Mouse (Mus musculus): ENCODE measurements around the gene Arhgef12. TPM values are rescaled to one million over a fixed set of nuclear protein-coding genes. Genes with fewer than 3 reads are reported as not detected.

The Arhgef12 gene
- polyA plus RNA-seq, 1 experiment from 2014 or later: 12.1 TPM

DNA sequence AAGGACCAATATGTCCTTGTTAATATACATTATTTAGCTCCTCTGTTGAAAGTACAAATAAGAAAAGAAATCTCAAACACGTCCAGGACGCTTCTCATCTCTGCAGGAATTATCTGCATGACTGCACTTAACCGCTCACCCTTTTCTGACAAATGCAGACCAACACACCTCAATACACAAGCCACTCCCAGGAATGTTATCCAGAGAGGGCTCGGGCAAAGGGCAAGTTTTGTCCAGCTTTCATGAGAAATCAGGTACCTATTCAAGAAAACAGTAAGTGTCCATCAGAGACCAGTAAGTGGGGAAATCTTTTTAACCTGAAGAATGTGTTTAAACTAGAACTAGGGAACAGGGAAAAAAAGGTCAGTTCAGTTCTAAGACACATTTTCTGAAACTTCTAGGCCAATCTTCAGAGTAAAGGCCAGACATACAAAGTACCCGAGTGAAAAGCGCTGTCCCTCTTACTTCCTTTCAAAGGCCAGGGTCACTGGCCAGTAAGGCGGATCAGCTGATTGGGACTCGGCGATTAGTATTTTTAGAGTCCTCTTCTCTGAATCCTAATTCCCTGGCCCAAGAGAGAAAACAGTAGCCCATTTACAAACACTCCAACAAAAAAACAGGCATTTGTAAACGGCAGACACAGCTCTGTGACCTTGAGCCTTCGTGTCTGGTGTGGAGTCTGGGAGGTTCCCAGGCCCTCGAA is 8.5 kb upstream of the Arhgef12 start:
- no peaks in the 10 kb centered on the region for H3K36me3 ChIP-seq (ENCODE audit: control insufficient read depth, insufficient read depth, low read length)
- H3K4me3 ChIP-seq (ENCODE audit: low read length): peak overlapping the region; percentile 76
- peaks cover 20% of the 10 kb centered on the region for H3K4me1 ChIP-seq (replicated peaks; ENCODE audit: control insufficient read depth, insufficient read depth, low read length)
- WGBS: 33% methylated on average over 12 of the region's 12 CpGs
- no peak for ATAC-seq (ENCODE audit: low read depth)
- peak overlapping the region; percentile 78 for H3K9ac ChIP-seq (ENCODE audit: low read length)
- H3K4me2 ChIP-seq (ENCODE audit: low read depth, low read length): peak overlapping the region; percentile 95
- peaks cover 3% of the 10 kb centered on the region; the same call in 1 of the 2 replicates for H3K27me3 ChIP-seq (ENCODE audit: control insufficient read depth, insufficient read depth, low read depth, low read length)
- no peak overlapping the region for H3K27ac ChIP-seq (ENCODE audit: low read length)
- no peaks in the 10 kb centered on the region for H3K9me3 ChIP-seq (ENCODE audit: control insufficient read depth, low read length)

GRCm38 (mm10) chr9:43114833-43115232 is 7.8 kb upstream of the Arhgef12 start:
- H3K27ac ChIP-seq (ENCODE audit: low read length): no peak overlapping the region
- no peak overlapping the region for H3K4me2 ChIP-seq (ENCODE audit: low read depth, low read length)
- H3K9me3 ChIP-seq (ENCODE audit: control insufficient read depth, low read length): no peaks in the 10 kb centered on the region
- no peak overlapping the region for H3K9ac ChIP-seq (ENCODE audit: low read length)
- H3K27me3 ChIP-seq (ENCODE audit: control insufficient read depth, insufficient read depth, low read depth, low read length): peaks cover 3% of the 10 kb centered on the region; the same call in 1 of the 2 replicates
- 45% methylated on average over 4 of the region's 4 CpGs for WGBS
- no peaks in the 10 kb centered on the region for H3K36me3 ChIP-seq (ENCODE audit: control insufficient read depth, insufficient read depth, low read length)
- 0 out of 2 replicates have a peak, but pooled peaks have one; percentile 40 for ATAC-seq (ENCODE audit: low read depth)
- peaks cover 20% of the 10 kb centered on the region for H3K4me1 ChIP-seq (replicated peaks; ENCODE audit: control insufficient read depth, insufficient read depth, low read length)
- no peak overlapping the region for H3K4me3 ChIP-seq (ENCODE audit: low read length)

DNA sequence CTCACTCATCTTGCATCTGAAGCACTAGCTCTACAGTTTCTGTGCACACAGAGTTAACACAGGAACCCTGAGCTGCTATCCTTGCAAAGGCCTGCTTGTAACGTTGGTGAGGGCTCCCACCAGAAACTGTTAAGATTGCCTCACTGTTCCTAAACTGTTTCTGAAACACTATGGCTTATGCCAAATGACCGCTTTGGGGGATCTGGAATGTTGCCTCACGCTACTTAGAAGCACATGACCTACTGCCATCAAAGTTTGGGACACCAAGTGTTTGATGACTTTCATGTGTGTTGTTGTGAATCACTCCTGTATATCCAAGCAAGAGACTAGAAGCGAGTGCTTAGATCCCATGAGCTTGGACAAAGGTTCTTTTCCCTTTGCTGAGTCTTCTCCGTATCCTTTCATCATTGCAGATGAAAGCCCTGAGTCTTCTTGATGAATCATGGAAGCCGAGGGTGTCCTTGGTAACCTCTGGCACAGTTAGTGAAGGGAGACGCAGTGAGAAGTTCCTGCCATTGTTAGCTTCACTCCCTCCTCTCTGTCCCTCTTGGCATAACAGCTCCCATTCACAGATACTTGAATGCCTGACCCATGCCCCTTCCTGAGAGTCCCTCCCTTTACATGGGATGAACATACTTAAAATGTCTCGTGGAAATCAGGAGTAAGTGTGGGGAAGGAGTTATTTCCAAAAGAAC is 3.4 kb upstream of the Arhgef12 start:
- no peak overlapping the region for H3K4me2 ChIP-seq (ENCODE audit: low read depth, low read length)
- WGBS: 76% methylated on average over 8 of the region's 8 CpGs
- no peak overlapping the region for H3K4me3 ChIP-seq (ENCODE audit: low read length)
- H3K9me3 ChIP-seq (ENCODE audit: control insufficient read depth, low read length): no peaks in the 10 kb centered on the region
- H3K36me3 ChIP-seq (ENCODE audit: control insufficient read depth, insufficient read depth, low read length): no peaks in the 10 kb centered on the region
- H3K4me1 ChIP-seq (replicated peaks; ENCODE audit: control insufficient read depth, insufficient read depth, low read length): peaks cover 16% of the 10 kb centered on the region
- H3K27me3 ChIP-seq (ENCODE audit: control insufficient read depth, insufficient read depth, low read depth, low read length): no peaks in the 10 kb centered on the region
- no peak for ATAC-seq (ENCODE audit: low read depth)
- H3K27ac ChIP-seq (ENCODE audit: low read length): no peak overlapping the region
- no peak overlapping the region; the same call in 1 of the 2 replicates for H3K9ac ChIP-seq (ENCODE audit: low read length)

DNA sequence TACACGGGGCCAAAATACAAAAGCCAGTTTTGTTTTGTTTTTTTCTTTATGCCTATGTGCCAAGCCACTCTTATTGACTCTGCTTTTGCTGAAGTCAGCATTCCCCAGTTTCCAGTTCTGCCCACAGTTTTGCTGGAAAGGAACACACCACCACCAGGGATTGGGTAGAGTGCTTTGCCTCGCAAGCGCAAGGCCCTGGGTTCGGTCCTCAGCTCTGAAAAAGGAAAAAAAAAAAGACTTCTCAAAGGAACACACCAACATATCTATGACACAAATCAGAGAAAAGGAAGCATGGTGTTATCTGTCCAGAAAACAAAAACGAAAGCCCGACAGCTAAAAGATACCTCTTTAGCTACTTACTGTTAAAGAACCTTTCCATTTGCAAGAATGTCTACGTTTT is 2.1 kb upstream of the Arhgef12 start:
- H3K4me1 ChIP-seq (replicated peaks; ENCODE audit: control insufficient read depth, insufficient read depth, low read length): peaks cover 8% of the 10 kb centered on the region
- H3K36me3 ChIP-seq (ENCODE audit: control insufficient read depth, insufficient read depth, low read length): no peaks in the 10 kb centered on the region
- H3K9me3 ChIP-seq (ENCODE audit: control insufficient read depth, low read length): no peaks in the 10 kb centered on the region
- H3K4me3 ChIP-seq (ENCODE audit: low read length): no peak overlapping the region
- no peak overlapping the region for H3K4me2 ChIP-seq (ENCODE audit: low read depth, low read length)
- no peak overlapping the region for H3K9ac ChIP-seq (ENCODE audit: low read length)
- no peak overlapping the region for H3K27ac ChIP-seq (ENCODE audit: low read length)
- no peak for ATAC-seq (ENCODE audit: low read depth)
- no peaks in the 10 kb centered on the region for H3K27me3 ChIP-seq (ENCODE audit: control insufficient read depth, insufficient read depth, low read depth, low read length)
- WGBS: 86% methylated on average over 7 of the region's 7 CpGs

GRCm38 (mm10) chr9:43108721-43109120 is 1.7 kb upstream of the Arhgef12 start:
- no peaks in the 10 kb centered on the region for H3K9me3 ChIP-seq (ENCODE audit: control insufficient read depth, low read length)
- peaks cover 8% of the 10 kb centered on the region for H3K4me1 ChIP-seq (replicated peaks; ENCODE audit: control insufficient read depth, insufficient read depth, low read length)
- H3K36me3 ChIP-seq (ENCODE audit: control insufficient read depth, insufficient read depth, low read length): no peaks in the 10 kb centered on the region
- WGBS: 78% methylated on average over 3 of the region's 3 CpGs
- no peak overlapping the region for H3K4me2 ChIP-seq (ENCODE audit: low read depth, low read length)
- ATAC-seq (ENCODE audit: low read depth): no peak
- no peaks in the 10 kb centered on the region for H3K27me3 ChIP-seq (ENCODE audit: control insufficient read depth, insufficient read depth, low read depth, low read length)
- H3K9ac ChIP-seq (ENCODE audit: low read length): no peak overlapping the region
- H3K4me3 ChIP-seq (ENCODE audit: low read length): no peak overlapping the region
- no peak overlapping the region for H3K27ac ChIP-seq (ENCODE audit: low read length)

DNA sequence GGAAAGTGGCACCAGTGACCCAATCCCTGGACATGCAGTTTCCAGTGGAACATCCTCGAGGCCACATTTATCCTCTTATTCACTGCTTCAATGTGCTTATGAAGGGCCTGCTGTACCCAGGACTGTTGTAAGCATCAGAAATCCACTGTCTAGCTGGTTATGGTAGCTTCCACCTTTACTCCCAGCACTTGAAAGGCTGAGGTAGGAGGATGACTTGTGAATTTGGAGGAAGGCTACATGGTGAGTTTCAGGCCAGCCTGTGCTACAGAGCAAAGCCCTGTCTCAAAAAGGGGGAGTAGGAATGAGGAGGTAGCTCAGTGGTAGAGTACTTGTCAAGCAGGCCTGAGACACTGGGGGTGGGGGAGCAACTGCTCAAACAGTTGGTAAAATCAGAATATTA is 1.0 kb upstream of the Arhgef12 start:
- WGBS: 84% methylated on average over 1 of the region's 1 CpGs
- Histone ChIP-seq H3K27me3 (ENCODE audit: control insufficient read depth, insufficient read depth, low read depth, low read length) (no peaks in the 10 kb centered on the region), H3K9me3 (ENCODE audit: control insufficient read depth, low read length) (no peaks in the 10 kb centered on the region), H3K36me3 (ENCODE audit: control insufficient read depth, insufficient read depth, low read length) (no peaks in the 10 kb centered on the region), H3K9ac (ENCODE audit: low read length) (no peak overlapping the region), H3K4me2 (ENCODE audit: low read depth, low read length) (no peak overlapping the region), H3K4me3 (ENCODE audit: low read length) (no peak overlapping the region), H3K27ac (ENCODE audit: low read length) (no peak overlapping the region), H3K4me1 (replicated peaks; ENCODE audit: control insufficient read depth, insufficient read depth, low read length) (peaks cover 13% of the 10 kb centered on the region)
- ATAC-seq (ENCODE audit: low read depth): no peak

GRCm38 (mm10) chr9:43107555-43107954 is 516 bp upstream of the Arhgef12 start:
- WGBS: 46% methylated on average over 5 of the region's 5 CpGs
- Histone ChIP-seq H3K4me3 (ENCODE audit: low read length) (peak overlapping the region; percentile 90; the same call in 1 of the 2 replicates), H3K27ac (ENCODE audit: low read length) (peak overlapping the region; percentile 94; the same call in 1 of the 2 replicates), H3K4me2 (ENCODE audit: low read depth, low read length) (peak overlapping the region; percentile 82), H3K9me3 (ENCODE audit: control insufficient read depth, low read length) (no peaks in the 10 kb centered on the region), H3K9ac (ENCODE audit: low read length) (no peak overlapping the region), H3K27me3 (ENCODE audit: control insufficient read depth, insufficient read depth, low read depth, low read length) (no peaks in the 10 kb centered on the region), H3K4me1 (replicated peaks; ENCODE audit: control insufficient read depth, insufficient read depth, low read length) (peaks cover 19% of the 10 kb centered on the region), H3K36me3 (ENCODE audit: control insufficient read depth, insufficient read depth, low read length) (no peaks in the 10 kb centered on the region)
- no peak for ATAC-seq (ENCODE audit: low read depth)

GRCm38 (mm10) chr9:43106426-43107186 is 433 bp downstream of the Arhgef12 start:
- peaks cover 28% of the 10 kb centered on the region for H3K4me1 ChIP-seq (replicated peaks; ENCODE audit: control insufficient read depth, insufficient read depth, low read length)
- peak overlapping the region; percentile 94 for H3K27ac ChIP-seq (ENCODE audit: low read length)
- no peaks in the 10 kb centered on the region for H3K27me3 ChIP-seq (ENCODE audit: control insufficient read depth, insufficient read depth, low read depth, low read length)
- H3K9ac ChIP-seq (ENCODE audit: low read length): peak overlapping the region; percentile 96
- no peaks in the 10 kb centered on the region for H3K36me3 ChIP-seq (ENCODE audit: control insufficient read depth, insufficient read depth, low read length)
- ATAC-seq (ENCODE audit: low read depth): peak; percentile 35
- H3K4me2 ChIP-seq (ENCODE audit: low read depth, low read length): peak overlapping the region; percentile 82
- WGBS: 6% methylated on average over 22 of the region's 22 CpGs
- peak overlapping the region; percentile 90 for H3K4me3 ChIP-seq (ENCODE audit: low read length)
- H3K9me3 ChIP-seq (ENCODE audit: control insufficient read depth, low read length): no peaks in the 10 kb centered on the region
